ENCODE assay signal across 8 mouse cellular contexts in genomic region chr5:84417062-84417879, GRCm38 (mm10). TPM values are rescaled to one million over a fixed set of nuclear protein-coding genes. Genes with fewer than 3 reads are reported as not detected.
DNase-seq lines count a peak whose midpoint lies in the region; ATAC-seq lines count a peak whose summit lies in the region.

Epha5 (minus strand) TSS chr5:84417382.

- no peaks in the 10 kb centered on the region for H3K9me3 ChIP-seq in forebrain, embryonic 16.5 days (ENCODE audit: control insufficient read depth, low read length)
- H3K9me3 ChIP-seq in hindbrain, embryonic 14.5 days (ENCODE audit: control insufficient read depth, low read length): no peaks in the 10 kb centered on the region

- H3K36me3 ChIP-seq in forebrain, embryonic 16.5 days (ENCODE audit: control insufficient read depth, insufficient read depth): no peaks in the 10 kb centered on the region
- H3K36me3 ChIP-seq in hindbrain, embryonic 14.5 days (replicated peaks; ENCODE audit: control insufficient read depth, insufficient read depth): no peaks in the 10 kb centered on the region

- 0% methylated on average over 67 of the region's 67 CpGs for WGBS in forebrain, embryonic 16.5 days
- WGBS in hindbrain, embryonic 14.5 days: under 1% methylated on average over 63 of the region's 67 CpGs

- H3K27me3 ChIP-seq in forebrain, embryonic 16.5 days (replicated peaks; ENCODE audit: control insufficient read depth, insufficient read depth, low read length): no peaks in the 10 kb centered on the region
- no peaks in the 10 kb centered on the region for H3K27me3 ChIP-seq in hindbrain, embryonic 14.5 days (ENCODE audit: control insufficient read depth, insufficient read depth, low read length)

- DNase-seq in WW6 (ENCODE audit: low read depth, low spot score): peak; percentile 50
- DNase-seq in cerebellum, adult 18-20 months: peak; percentile 59 to 63
- DNase-seq in hindbrain, embryonic 14.5 days (ENCODE audit: low spot score): peak; percentile 83
- DNase-seq in left cerebral cortex, adult 11 months (ENCODE audit: low spot score): peak; percentile 79
- DNase-seq in lung, postnatal 14 days: peak; percentile 39
- peak; percentile 88 for DNase-seq in retina, embryonic 14.5 days (ENCODE audit: low spot score)
- no peak for DNase-seq in spleen, adult 18-20 months

- peak; percentile 97 for ATAC-seq in forebrain, embryonic 16.5 days
- ATAC-seq in hindbrain, embryonic 14.5 days (ENCODE audit: low FRiP score): peak; percentile 95

- H3K4me2 ChIP-seq in forebrain, embryonic 16.5 days (ENCODE audit: low read length): peak within 1 kb of the TSS; percentile 81
- peak within 1 kb of the TSS; percentile 66 for H3K4me2 ChIP-seq in hindbrain, embryonic 14.5 days (replicated peaks)

- H3K9ac ChIP-seq in forebrain, embryonic 16.5 days (replicated peaks; ENCODE audit: low read depth, low read length): peak within 1 kb of the TSS; percentile 97
- H3K9ac ChIP-seq in hindbrain, embryonic 14.5 days: peak within 1 kb of the TSS; percentile 90

- H3K4me1 ChIP-seq in forebrain, embryonic 16.5 days (replicated peaks; ENCODE audit: control insufficient read depth, insufficient read depth, low read length): peaks cover 16% of the 10 kb centered on the region; the same call in 1 of the 2 replicates
- H3K4me1 ChIP-seq in hindbrain, embryonic 14.5 days (replicated peaks; ENCODE audit: control insufficient read depth, insufficient read depth, low read length): peaks cover 9% of the 10 kb centered on the region

- peak within 1 kb of the TSS; percentile 94 for H3K27ac ChIP-seq in forebrain, embryonic 16.5 days (ENCODE audit: low read length)
- peak within 1 kb of the TSS; percentile 90 for H3K27ac ChIP-seq in hindbrain, embryonic 14.5 days

- H3K4me3 ChIP-seq in forebrain, embryonic 16.5 days (replicated peaks; ENCODE audit: low read length): peak within 1 kb of the TSS; percentile 98
- peak within 1 kb of the TSS; percentile 77 for H3K4me3 ChIP-seq in hindbrain, embryonic 14.5 days (replicated peaks; ENCODE audit: low read length)

RNA-seq across cellular contexts. Expression of gene Epha5, which starts in this region (rescaled TPM):
- polyA plus RNA-seq in forebrain, embryonic 16.5 days (2015; fragmentation: Nextera tagmentation; extraction: Ambion mirVana): 139 and 140 TPM in 2 replicates
- polyA plus RNA-seq in hindbrain, embryonic 14.5 days (2014; fragmentation: Nextera tagmentation; extraction: Ambion mirVana): 73.5 and 74.0 TPM in 2 replicates

Comparison
In these comparisons a context has a peak if more than half of its experiments do, and no peak if none do; other contexts are left out.
1. DNase-seq: peak in WW6 (single experiment), cerebellum, adult 18-20 months (2 of 2), hindbrain, embryonic 14.5 days (single experiment), left cerebral cortex, adult 11 months (single experiment), lung, postnatal 14 days (single experiment) and retina, embryonic 14.5 days (single experiment); none in spleen, adult 18-20 months (0 of 2).